Mouse (Mus musculus): ENCODE measurements at regions not wholly inside any gene's neighbourhood (a gene's known extent, or its start where the extent isn't known, plus 50 kb on each side); places are given as distances from the start of the nearest gene placed in this dataset.

DNA sequence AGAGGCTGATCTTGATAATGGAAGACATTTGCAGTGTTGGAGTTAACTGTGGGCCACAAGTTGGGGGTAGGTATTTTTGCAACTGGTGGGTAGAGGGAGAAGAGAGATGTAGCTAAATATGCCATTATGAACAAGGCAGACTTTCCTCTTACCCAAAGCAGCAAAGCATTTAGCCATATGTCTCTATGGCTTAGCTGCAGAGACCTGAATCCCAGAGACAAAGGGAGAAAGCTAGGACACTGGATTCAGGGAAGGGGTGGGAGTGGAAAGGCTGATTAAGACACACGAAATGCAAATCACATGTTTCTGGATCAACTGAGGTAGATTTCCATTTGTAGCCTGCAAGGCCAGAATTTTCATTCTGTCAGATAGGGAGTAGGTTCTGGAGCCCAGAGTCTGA lies 129.8 kb downstream of the En1 start:
- ATAC-seq (no peak), DNase-seq (ENCODE audit: low read depth, low spot score) (no peak)
- no peaks in the 10 kb centered on the region for H3K27me3 ChIP-seq
- no peak for TF ChIP-seq CTCF (IDR thresholded peaks at IDR 0.05)
- in situ Hi-C loops (cut with MboI; ENCODE audit: low pct_unique_long_range_greater_than_20kb): no loop called here
- ChIA-PET POLR2A (no interaction called here), CTCF (interaction anchor here (2.4 kb wide), 1 partner anchor 14 kb away, joined by 8 read pairs; no protein-coding TSS in a partner anchor)

DNA sequence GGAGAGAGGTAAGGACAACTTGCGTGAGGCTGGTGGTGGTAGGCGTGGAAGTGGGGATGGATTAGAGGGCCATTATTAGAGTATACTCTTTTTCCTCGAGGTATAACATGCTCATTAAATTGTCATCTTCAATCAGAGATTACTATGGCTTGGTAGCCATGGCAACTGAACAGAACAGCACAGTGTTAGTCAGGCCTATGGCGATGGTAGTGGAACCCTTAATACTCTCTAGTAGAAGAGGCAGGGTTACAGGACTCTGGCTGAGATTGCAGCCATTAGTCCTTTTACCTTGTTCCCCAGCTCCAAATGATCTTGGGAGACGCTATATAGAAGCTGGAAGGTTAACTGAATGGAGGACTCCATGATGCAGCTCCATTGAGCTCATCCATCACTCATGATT lies 131.5 kb downstream of the En1 start:
- no peaks in the 10 kb centered on the region for H3K27me3 ChIP-seq
- in situ Hi-C loops (cut with MboI; ENCODE audit: low pct_unique_long_range_greater_than_20kb): no loop called here
- POLR2A ChIA-PET: no interaction called here
- no peak for TF ChIP-seq CTCF (IDR thresholded peaks at IDR 0.05)
- CTCF ChIA-PET: interaction anchor here (1.4 to 2.4 kb wide), 2 partner anchors 9 to 13 kb away, joined by 5 to 8 read pairs; no protein-coding TSS in a partner anchor
- DNase-seq (ENCODE audit: low read depth, low spot score) (no peak), ATAC-seq (no peak)

DNA sequence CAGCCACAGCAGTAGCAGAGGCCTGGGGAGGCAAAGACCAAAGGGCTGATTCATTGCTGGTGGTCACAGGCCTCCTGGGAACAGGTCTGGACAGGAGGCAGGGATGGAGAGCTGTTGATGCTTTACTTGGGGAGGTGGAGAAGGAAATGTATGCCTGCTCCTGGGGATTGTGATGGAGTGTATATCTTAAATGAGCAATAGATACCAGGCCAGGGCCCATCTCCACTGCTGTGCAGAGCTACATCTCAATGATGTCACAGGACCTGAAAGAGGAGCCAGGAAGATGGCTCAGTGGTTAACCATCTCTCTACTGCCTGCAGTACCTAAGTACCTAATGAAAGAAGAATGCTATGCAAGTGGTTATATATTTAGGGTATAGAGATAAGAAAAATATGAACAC lies 132.6 kb downstream of the En1 start:
- no peak for TF ChIP-seq CTCF (IDR thresholded peaks at IDR 0.05)
- DNase-seq (ENCODE audit: low read depth, low spot score): no peak
- CTCF ChIA-PET: interaction anchor here (2.2 kb wide), 1 partner anchor 21 kb away, joined by 7 read pairs; no protein-coding TSS in a partner anchor
- in situ Hi-C loops (cut with MboI; ENCODE audit: low pct_unique_long_range_greater_than_20kb): no loop called here
- no peak for ATAC-seq
- H3K27me3 ChIP-seq: no peaks in the 10 kb centered on the region
- POLR2A ChIA-PET: no interaction called here

GRCm38 (mm10) chr1:120739499-120739898 lies 137.3 kb downstream of the En1 start:
- POLR2A ChIA-PET: no interaction called here
- CTCF ChIA-PET: interaction anchor here (0.9 kb wide), 1 partner anchor 19 kb away, joined by 3 read pairs; no protein-coding TSS in a partner anchor
- TF ChIP-seq CTCF (IDR thresholded peaks at IDR 0.05): no peak
- no peaks in the 10 kb centered on the region for H3K27me3 ChIP-seq
- DNase-seq (ENCODE audit: low read depth, low spot score) (no peak), ATAC-seq (no peak)
- in situ Hi-C loops (cut with MboI; ENCODE audit: low pct_unique_long_range_greater_than_20kb): no loop called here

DNA sequence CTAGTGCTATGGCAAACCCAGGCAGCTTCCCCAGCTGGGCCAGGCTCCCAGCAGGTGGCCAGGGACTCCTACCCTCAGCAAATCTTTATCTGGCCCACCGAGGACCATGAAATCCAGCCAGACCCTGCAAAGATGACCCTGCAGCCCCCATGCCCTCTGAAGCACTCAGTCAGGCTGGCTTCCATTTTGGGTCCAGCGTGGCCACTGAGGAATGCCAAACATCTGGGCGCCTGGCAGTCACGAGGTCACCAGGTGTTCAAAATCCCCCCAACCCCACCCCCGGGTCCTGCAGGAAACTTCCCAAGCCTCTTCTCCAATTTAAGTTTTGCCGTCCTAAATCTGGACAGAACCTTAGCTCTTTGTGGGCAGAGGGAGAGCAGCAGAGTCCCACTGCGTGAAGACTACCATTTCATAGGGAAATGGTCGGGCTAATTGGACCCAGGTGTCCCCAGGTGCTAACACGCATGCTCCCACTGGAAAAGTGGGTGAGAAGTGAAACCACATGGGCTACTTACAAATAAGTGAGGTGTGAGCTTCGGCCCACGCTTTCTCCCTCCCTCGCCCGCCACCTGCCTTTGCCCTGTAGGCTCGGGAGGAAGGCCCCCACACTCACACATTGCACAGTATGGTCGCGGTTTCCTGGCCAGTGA lies 139.0 kb downstream of the En1 start:
- no peak for TF ChIP-seq CTCF (IDR thresholded peaks at IDR 0.05)
- no peak for ATAC-seq
- no peak for DNase-seq (ENCODE audit: low read depth, low spot score)
- ChIA-PET POLR2A (no interaction called here), CTCF (no interaction called here)
- no peaks in the 10 kb centered on the region for H3K27me3 ChIP-seq
- in situ Hi-C loops (cut with MboI; ENCODE audit: low pct_unique_long_range_greater_than_20kb): no loop called here

DNA sequence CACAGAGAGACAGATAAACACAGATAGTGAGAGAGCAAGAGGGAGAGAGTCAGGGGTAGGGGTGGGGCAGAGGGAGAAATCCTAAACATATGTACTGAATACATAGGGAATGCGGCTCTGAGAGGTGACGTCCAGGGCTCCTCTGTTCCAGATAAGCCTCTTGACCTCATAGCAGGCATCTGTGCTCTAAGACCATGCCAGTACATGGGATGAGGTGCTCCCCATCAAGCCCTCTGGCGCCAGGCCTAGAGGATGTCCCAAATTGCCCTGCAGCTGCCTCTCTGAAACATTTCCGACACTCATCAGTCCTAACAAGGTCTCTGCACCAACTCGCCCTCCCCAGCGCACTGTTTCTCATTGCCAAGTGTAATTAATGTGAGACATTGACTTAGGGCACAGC lies 146.7 kb downstream of the En1 start:
- H3K27me3 ChIP-seq: no peaks in the 10 kb centered on the region
- no peak for TF ChIP-seq CTCF (IDR thresholded peaks at IDR 0.05)
- DNase-seq (ENCODE audit: low read depth, low spot score) (no peak), ATAC-seq (no peak)
- ChIA-PET POLR2A (no interaction called here), CTCF (no interaction called here)
- in situ Hi-C loops (cut with MboI; ENCODE audit: low pct_unique_long_range_greater_than_20kb): no loop called here

GRCm38 (mm10) chr1:120753406-120753805 lies 151.2 kb downstream of the En1 start:
- ATAC-seq: no peak
- CTCF ChIA-PET: no interaction called here
- no peak for DNase-seq (ENCODE audit: low read depth, low spot score)
- POLR2A ChIA-PET: no interaction called here
- TF ChIP-seq CTCF (IDR thresholded peaks at IDR 0.05): no peak
- no peaks in the 10 kb centered on the region for H3K27me3 ChIP-seq
- in situ Hi-C loops (cut with MboI; ENCODE audit: low pct_unique_long_range_greater_than_20kb): no loop called here

DNA sequence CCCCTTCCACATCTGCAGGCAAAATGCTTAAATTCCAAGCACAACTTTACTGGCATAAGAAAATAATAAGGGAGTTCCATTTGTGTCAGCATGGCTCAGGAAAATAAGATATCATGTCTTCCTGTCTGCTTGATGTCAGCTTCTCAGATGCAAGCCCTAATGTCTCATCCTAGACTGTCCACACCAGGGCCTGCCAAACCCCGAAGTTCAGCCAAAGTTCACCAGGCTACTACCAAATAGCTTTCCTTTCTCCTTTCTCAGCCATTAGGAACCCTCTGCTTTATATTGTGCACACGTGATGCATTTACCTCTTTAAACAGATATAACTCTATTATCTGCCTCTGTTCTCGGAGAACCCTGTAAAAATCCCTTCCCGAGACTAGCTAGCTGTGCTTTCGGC lies 152.1 kb downstream of the En1 start:
- DNase-seq (ENCODE audit: low read depth, low spot score) (no peak), ATAC-seq (no peak)
- in situ Hi-C loops (cut with MboI; ENCODE audit: low pct_unique_long_range_greater_than_20kb): no loop called here
- no peak for TF ChIP-seq CTCF (IDR thresholded peaks at IDR 0.05)
- no peaks in the 10 kb centered on the region for H3K27me3 ChIP-seq
- CTCF ChIA-PET: no interaction called here
- POLR2A ChIA-PET: no interaction called here

DNA sequence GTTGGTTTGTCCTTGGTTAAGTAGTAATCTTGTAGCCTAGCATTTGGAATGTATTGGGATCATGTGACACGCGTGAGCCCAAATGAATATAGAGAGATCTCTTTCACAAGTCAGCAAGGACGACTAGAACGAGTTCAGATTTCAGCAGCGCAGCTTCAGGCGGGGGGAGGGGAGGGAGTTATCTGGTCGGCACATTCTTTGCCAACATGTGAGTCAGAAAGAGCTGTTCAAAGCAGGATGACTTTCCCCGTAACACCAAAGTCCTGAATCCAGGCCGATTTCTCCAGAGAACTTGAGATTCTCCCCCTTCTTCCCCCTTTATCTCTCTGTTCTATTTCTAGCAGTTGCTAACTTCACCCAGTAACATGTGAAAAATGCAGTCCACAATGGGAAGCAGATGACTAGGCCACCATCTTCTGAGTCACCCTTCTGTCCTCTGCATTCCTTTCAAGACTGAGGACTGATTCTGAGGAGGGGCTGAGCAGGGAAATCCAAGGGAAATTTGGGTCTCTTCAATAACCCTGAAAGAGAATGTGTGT lies 155.1 kb downstream of the En1 start:
- POLR2A ChIA-PET: no interaction called here
- CTCF ChIA-PET: no interaction called here
- TF ChIP-seq CTCF (IDR thresholded peaks at IDR 0.05): no peak
- peak; percentile 41 for DNase-seq (ENCODE audit: low read depth, low spot score)
- in situ Hi-C loops (cut with MboI; ENCODE audit: low pct_unique_long_range_greater_than_20kb): no loop called here
- peak; percentile 61 for ATAC-seq
- H3K27me3 ChIP-seq: no peaks in the 10 kb centered on the region

DNA sequence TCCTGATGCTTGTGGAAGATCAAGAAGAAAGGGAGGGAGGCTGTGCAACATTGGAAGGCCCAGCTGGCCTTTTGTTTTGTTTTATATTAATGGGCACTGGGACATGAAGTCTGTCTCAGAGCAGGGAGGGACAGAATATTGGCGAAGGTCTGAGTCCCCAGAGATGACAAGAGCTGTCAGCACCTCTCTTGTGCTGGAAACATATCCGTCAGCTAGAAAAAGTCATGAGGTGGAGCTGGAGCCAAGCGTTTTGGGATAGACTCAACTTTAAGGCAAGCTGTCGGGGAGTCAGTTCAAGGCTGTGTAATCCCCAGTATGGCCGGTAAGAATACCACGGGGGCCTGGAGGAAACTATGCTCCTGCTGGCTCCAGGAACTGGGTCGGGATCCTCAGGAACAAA lies 156.0 kb downstream of the En1 start:
- ATAC-seq (no peak), DNase-seq (ENCODE audit: low read depth, low spot score) (no peak)
- H3K27me3 ChIP-seq: no peaks in the 10 kb centered on the region
- no peak for TF ChIP-seq CTCF (IDR thresholded peaks at IDR 0.05)
- in situ Hi-C loops (cut with MboI; ENCODE audit: low pct_unique_long_range_greater_than_20kb): no loop called here
- ChIA-PET CTCF (interaction anchor here (0.8 kb wide), 1 partner anchor 19 kb away, joined by 3 read pairs; no protein-coding TSS in a partner anchor), POLR2A (no interaction called here)

- POLR2A ChIA-PET: interaction anchor here (0.6 kb wide), 1 partner anchor 122 kb away, joined by 3 read pairs; no protein-coding TSS in a partner anchor
- CTCF ChIA-PET: interaction anchor here (0.8 kb wide), 1 partner anchor 19 kb away, joined by 3 read pairs; no protein-coding TSS in a partner anchor
- no peak for DNase-seq (ENCODE audit: low read depth, low spot score)
Measured at GRCm38 (mm10) chr1:120758762-120759161, 156.5 kb downstream of the En1 start.

More at GRCm38 (mm10) chr1:120758762-120759161, 156.5 kb downstream of the En1 start:
- no peak for ATAC-seq
- H3K27me3 ChIP-seq: no peaks in the 10 kb centered on the region
- TF ChIP-seq CTCF (IDR thresholded peaks at IDR 0.05): no peak
- in situ Hi-C loops (cut with MboI; ENCODE audit: low pct_unique_long_range_greater_than_20kb): no loop called here
